Mouse (Mus musculus): ENCODE data around the gene Pknox2.

GRCm38 (mm10) chr9:37116632-37117413, 30.4 kb downstream of the Pknox2 start:
- no peak for TF ChIP-seq CTCF (IDR thresholded peaks at IDR 0.05; ENCODE audit: low read depth)
- no peak for TF ChIP-seq EP300 (IDR thresholded peaks at IDR 0.05; ENCODE audit: low read depth)
